17 mouse cellular contexts compared by ENCODE assay signal in the genomic region with DNA sequence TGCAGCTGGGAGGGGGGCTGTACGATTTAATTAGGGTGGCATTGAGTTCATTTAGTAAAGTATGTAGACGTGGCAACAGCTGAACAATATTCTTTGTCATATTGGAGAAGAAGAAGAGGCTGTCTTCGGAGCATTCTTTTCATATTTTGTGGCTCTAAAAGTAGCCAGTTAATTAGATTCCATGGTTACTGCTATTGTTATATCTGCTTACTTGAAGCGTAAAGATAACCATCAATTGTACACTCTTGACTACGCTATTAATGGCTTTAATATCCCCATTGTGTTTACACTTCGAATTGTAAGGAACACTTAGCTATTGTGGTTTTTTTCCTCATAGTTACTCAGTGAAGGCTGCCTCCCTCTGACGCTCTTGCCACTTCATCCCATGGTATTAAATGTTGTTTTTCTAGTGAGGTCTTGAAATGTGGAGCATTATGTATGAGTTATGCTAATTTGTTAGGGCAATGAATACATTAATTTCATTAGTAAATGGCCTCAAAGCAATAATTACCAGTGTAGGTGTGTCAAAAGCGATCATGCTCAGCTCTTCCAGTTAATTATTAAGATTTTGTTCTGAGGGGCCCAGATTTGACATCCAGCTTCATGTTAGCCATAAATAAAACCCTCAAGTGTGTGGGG.
DNase-seq lines count a peak whose midpoint lies in the region; ATAC-seq and TF ChIP-seq lines count a peak whose summit lies in the region.
"Had no signal": no experiment of that assay in that cellular context is flagged by ENCODE, and none has a peak within 500 bp of the region (broad histone marks: within the 10 kb centered on the region; RNA-seq: fewer than 3 reads in every experiment).

No protein-coding gene starts in this region.

- H3K4me2 ChIP-seq in kidney, postnatal 0 days (ENCODE audit: low read length) = no peak overlapping the region
- no peak overlapping the region for H3K4me2 ChIP-seq in midbrain, embryonic 13.5 days (replicated peaks)
- H3K4me2 ChIP-seq: heart, embryonic 12.5 days; hindbrain, embryonic 14.5 days had no signal

- TF ChIP-seq CTCF in kidney, postnatal 0 days (IDR thresholded peaks at IDR 0.05; ENCODE audit: low read depth) = no peak
- no peak for TF ChIP-seq CTCF in brain, embryonic 14.5 days (IDR thresholded peaks at IDR 0.05; ENCODE audit: borderline replicate concordance, extremely low read depth, insufficient read depth, insufficient read length)
- no peak for TF ChIP-seq CTCF in gastrocnemius, adult 2 months (IDR thresholded peaks at IDR 0.05)

- no peak overlapping the region for H3K9ac ChIP-seq in kidney, postnatal 0 days (ENCODE audit: low read depth, low read length)
- H3K9ac ChIP-seq in midbrain, embryonic 13.5 days (replicated peaks) = no peak overlapping the region
- H3K9ac ChIP-seq: heart, embryonic 12.5 days; hindbrain, embryonic 14.5 days had no signal

- no peaks in the 10 kb centered on the region for H3K4me1 ChIP-seq in kidney, postnatal 0 days (replicated peaks; ENCODE audit: insufficient read depth, low read length)
- H3K4me1 ChIP-seq in midbrain, embryonic 13.5 days (replicated peaks) = no peaks in the 10 kb centered on the region
- peaks cover 3% of the 10 kb centered on the region; the same call in 1 of the 2 replicates for H3K4me1 ChIP-seq in midbrain, embryonic 10.5 days
- H3K4me1 ChIP-seq: heart, embryonic 12.5 days had no signal

- H3K27ac ChIP-seq in kidney, postnatal 0 days = no peak overlapping the region
- no peak overlapping the region for H3K27ac ChIP-seq in midbrain, embryonic 13.5 days
- H3K27ac ChIP-seq in midbrain, embryonic 10.5 days (replicated peaks) = no peak overlapping the region
- H3K27ac ChIP-seq in gastrocnemius, adult 2 months = no peak overlapping the region
- H3K27ac ChIP-seq: embryonic facial prominence, embryonic 10.5 days; hindbrain, embryonic 10.5 days; hindbrain, embryonic 14.5 days had no signal

- H3K4me3 ChIP-seq in kidney, postnatal 0 days (replicated peaks; ENCODE audit: low read depth, low read length) = no peak overlapping the region
- H3K4me3 ChIP-seq in midbrain, embryonic 13.5 days (replicated peaks) = no peak overlapping the region
- no peak overlapping the region for H3K4me3 ChIP-seq in midbrain, embryonic 10.5 days
- no peak overlapping the region for H3K4me3 ChIP-seq in gastrocnemius, adult 2 months
- H3K4me3 ChIP-seq: embryonic facial prominence, embryonic 10.5 days; heart, embryonic 12.5 days; hindbrain, embryonic 10.5 days had no signal

- TF ChIP-seq POLR2A in brain, embryonic 14.5 days (IDR thresholded peaks at IDR 0.05; ENCODE audit: borderline replicate concordance, extremely low read depth, insufficient read depth, insufficient read length, poor library complexity, severe bottlenecking) = no peak

- H3K9me3 ChIP-seq in kidney, postnatal 0 days (replicated peaks; ENCODE audit: low read length) = no peaks in the 10 kb centered on the region
- H3K9me3 ChIP-seq in midbrain, embryonic 13.5 days = no peaks in the 10 kb centered on the region
- H3K9me3 ChIP-seq in midbrain, embryonic 10.5 days (replicated peaks) = no peaks in the 10 kb centered on the region
- H3K9me3 ChIP-seq: embryonic facial prominence, embryonic 10.5 days; heart, embryonic 12.5 days; hindbrain, embryonic 10.5 days had no signal

- no peaks in the 10 kb centered on the region for H3K36me3 ChIP-seq in kidney, postnatal 0 days (ENCODE audit: insufficient read depth, low read length)
- no peaks in the 10 kb centered on the region for H3K36me3 ChIP-seq in midbrain, embryonic 13.5 days
- no peaks in the 10 kb centered on the region for H3K36me3 ChIP-seq in midbrain, embryonic 10.5 days
- H3K36me3 ChIP-seq: embryonic facial prominence, embryonic 10.5 days; heart, embryonic 12.5 days; hindbrain, embryonic 10.5 days had no signal

- H3K27me3 ChIP-seq in kidney, postnatal 0 days (ENCODE audit: insufficient read depth, low read length) = no peaks in the 10 kb centered on the region
- no peaks in the 10 kb centered on the region for H3K27me3 ChIP-seq in midbrain, embryonic 13.5 days
- no peaks in the 10 kb centered on the region for H3K27me3 ChIP-seq in midbrain, embryonic 10.5 days (ENCODE audit: low read depth, poor library complexity, severe bottlenecking)
- H3K27me3 ChIP-seq: heart, embryonic 12.5 days had no signal

- no peak for ATAC-seq in kidney, postnatal 0 days (replicated peaks; ENCODE audit: low FRiP score, low read depth)
- ATAC-seq in midbrain, embryonic 13.5 days = 0 out of 2 replicates have a peak, but pooled peaks have one; percentile 43

- WGBS in kidney, postnatal 0 days = 46% methylated on average over 8 of the region's 8 CpGs
- 42% methylated on average over 8 of the region's 8 CpGs for WGBS in midbrain, embryonic 13.5 days
- 67% methylated on average over 8 of the region's 8 CpGs for WGBS in midbrain, embryonic 10.5 days

- intact Hi-C loops in gastrocnemius, adult 2 months (cut with DNase I) = no loop called here

- DNase-seq in kidney, postnatal 0 days (ENCODE audit: low spot score) = peak; percentile 13
- no peak for DNase-seq in kidney, adult 11 months
- DNase-seq in midbrain, embryonic 10.5 days (ENCODE audit: low spot score) = no peak
- DNase-seq in brain, embryonic 14.5 days (ENCODE audit: low read depth) = peak; percentile 34
- peak; percentile 59 for DNase-seq in retina, embryonic 14.5 days (ENCODE audit: low spot score)
- no peak for DNase-seq in gastrocnemius, adult 2 months
- no peak for DNase-seq in heart, adult 18-20 months
- DNase-seq: adrenal gland, postnatal 10 days; cerebellum, adult 18-20 months; cerebellum, adult 9-11 months; cerebellum, postnatal 36 days; gastrocnemius, postnatal 10 days had no signal

Comparison
In these comparisons a context has a peak if more than half of its experiments do, and no peak if none do; other contexts are left out.
1. DNase-seq: peak in kidney, postnatal 0 days (single experiment), brain, embryonic 14.5 days (single experiment) and retina, embryonic 14.5 days (single experiment); none in kidney, adult 11 months (single experiment), midbrain, embryonic 10.5 days (single experiment), gastrocnemius, adult 2 months (single experiment) and heart, adult 18-20 months (0 of 2).